Mouse (Mus musculus) lung, postnatal 36 days (tissue): ENCODE data around the gene Eya4.

Experiments
- DNase-seq: peaks from one replicate; pipeline ENCODE4 v3.0.0; 2022; ENCODE audit warnings: mixed read lengths

The Eya4 gene

GRCm38 (mm10) chr10:23350011-23350911, at the start of gene Eya4:
Eya4 (minus strand) TSS chr10:23350786.
- no peak for DNase-seq

- no peak for DNase-seq
These were observed 44.8 kb upstream of the Eya4 start for GRCm38 (mm10) chr10:23395399-23395798.

- DNase-seq: no peak
These were observed 44.1 kb upstream of the Eya4 start for GRCm38 (mm10) chr10:23394556-23395245.

GRCm38 (mm10) chr10:23394152-23394551, 43.6 kb upstream of the Eya4 start:
- no peak for DNase-seq

GRCm38 (mm10) chr10:23363866-23364265, 13.3 kb upstream of the Eya4 start:
- no peak for DNase-seq

- DNase-seq: no peak
These were observed 1.1 kb downstream of the Eya4 start for GRCm38 (mm10) chr10:23349392-23350010.

- no peak for DNase-seq
These were observed 1.6 kb downstream of the Eya4 start for GRCm38 (mm10) chr10:23348893-23349391.

- no peak for DNase-seq
These were observed 2.3 kb downstream of the Eya4 start for GRCm38 (mm10) chr10:23348101-23348892.

GRCm38 (mm10) chr10:23337250-23337649, 13.3 kb downstream of the Eya4 start:
- DNase-seq: no peak

- no peak for DNase-seq
These were observed 17.8 kb downstream of the Eya4 start for GRCm38 (mm10) chr10:23332768-23333167.

GRCm38 (mm10) chr10:23327651-23328050, 22.9 kb downstream of the Eya4 start:
- no peak for DNase-seq

- no peak for DNase-seq
These were observed 28.3 kb downstream of the Eya4 start for GRCm38 (mm10) chr10:23322275-23322674.

GRCm38 (mm10) chr10:23295616-23296015, 55.0 kb downstream of the Eya4 start:
- DNase-seq: no peak

GRCm38 (mm10) chr10:23292495-23292894, 58.1 kb downstream of the Eya4 start:
- no peak for DNase-seq

- no peak for DNase-seq
These were observed 73.2 kb downstream of the Eya4 start for GRCm38 (mm10) chr10:23277371-23277770.

GRCm38 (mm10) chr10:23271050-23271621, 79.5 kb downstream of the Eya4 start:
- DNase-seq: no peak

- DNase-seq: no peak
These were observed 80.1 kb downstream of the Eya4 start for GRCm38 (mm10) chr10:23270502-23270901.

- DNase-seq: no peak
These were observed 98.4 kb downstream of the Eya4 start for GRCm38 (mm10) chr10:23252180-23252579.

- no peak for DNase-seq
These were observed 104.1 kb downstream of the Eya4 start for GRCm38 (mm10) chr10:23246485-23246884.

GRCm38 (mm10) chr10:23236918-23237317, 113.7 kb downstream of the Eya4 start:
- no peak for DNase-seq

GRCm38 (mm10) chr10:23235405-23235804, 115.2 kb downstream of the Eya4 start:
- DNase-seq: no peak

GRCm38 (mm10) chr10:23233425-23233824, 117.2 kb downstream of the Eya4 start:
- DNase-seq: no peak
